Mouse (Mus musculus) ES-E14 (cell line): Measurements from ENCODE around the gene Gtf2ird1. TPM values are rescaled to one million over a fixed set of nuclear protein-coding genes. Genes with fewer than 3 reads are reported as not detected.

Experiments
- DNase-seq: peaks from one replicate; pipeline ENCODE4 v3.0.0-alpha.2; 2013; ENCODE audit warnings: low read depth, low spot score
- H3K27ac ChIP-seq: 2 replicates; pipeline ENCODE4 v1.5.1; 2012; ENCODE audit warnings: low read depth, mild to moderate bottlenecking, low read length, moderate library complexity, mixed read lengths; ENCODE audit not compliant: poor library complexity, insufficient read depth, severe bottlenecking
- H3K36me3 ChIP-seq: 2 replicates; pipeline ENCODE4 v1.6.1; 2012; ENCODE audit warnings: mild to moderate bottlenecking, low read length, moderate library complexity, mixed read lengths; ENCODE audit not compliant: control insufficient read depth, poor library complexity, insufficient read depth, severe bottlenecking
- H3K4me1 ChIP-seq, 2 experiments: fragments of 150-350 bp in 1 of 2; sonication (generic) in 1 of 2; 2 replicates each; pipeline ENCODE4 v1.6.1; 2012; ENCODE audit warnings: low read length in 2 of 2, mild to moderate bottlenecking in 1 of 2, mixed read lengths in 1 of 2; ENCODE audit not compliant: control insufficient read depth in 2 of 2, insufficient read depth in 2 of 2, poor library complexity in 1 of 2
- H3K4me3 ChIP-seq, 2 experiments: fragments of 150-350 bp in 1 of 2; sonication (generic) in 1 of 2; 2 replicates each; pipeline ENCODE4 v1.5.1; 2012; ENCODE audit warnings: low read length in 2 of 2, low read depth in 1 of 2, mild to moderate bottlenecking in 1 of 2, mixed read lengths in 1 of 2; ENCODE audit not compliant: insufficient read depth in 1 of 2, poor library complexity in 1 of 2, severe bottlenecking in 1 of 2
- H3K9ac ChIP-seq: 2 replicates; pipeline ENCODE4 v1.6.1; 2012; ENCODE audit warnings: low read depth, mild to moderate bottlenecking, low read length, mixed read lengths; ENCODE audit not compliant: poor library complexity, insufficient read depth, severe bottlenecking
- H3K9me3 ChIP-seq: fragments of 150-350 bp; sonication (generic); 2 replicates; pipeline ENCODE4 v1.6.1; 2012; ENCODE audit warnings: low read depth, mild to moderate bottlenecking, low read length; ENCODE audit not compliant: control insufficient read depth, insufficient read depth
- CHD2 ChIP-seq: IDR thresholded peaks from 2 replicates; pipeline ENCODE4 v1.6.1; 2014; ENCODE audit warnings: mild to moderate bottlenecking, low read depth, low read length, inconsistent platforms
- HCFC1 ChIP-seq: IDR thresholded peaks from 2 replicates; pipeline ENCODE4 v1.6.1; 2012; ENCODE audit warnings: low read length, inconsistent platforms, borderline replicate concordance; ENCODE audit not compliant: insufficient read depth
- MAFK ChIP-seq: IDR thresholded peaks from 2 replicates; pipeline ENCODE4 v1.6.1; 2014; ENCODE audit warnings: mild to moderate bottlenecking, low read depth, low read length, inconsistent platforms; ENCODE audit not compliant: insufficient read depth
- ZC3H11A ChIP-seq: IDR thresholded peaks from 2 replicates; pipeline ENCODE4 v1.6.1; 2012; ENCODE audit warnings: low read depth, mild to moderate bottlenecking, inconsistent platforms, low read length, borderline replicate concordance
- ZNF384 ChIP-seq: IDR thresholded peaks from 2 replicates; pipeline ENCODE4 v1.6.1; 2012; ENCODE audit warnings: low read depth, low read length, inconsistent platforms
- in situ Hi-C, 2 experiments: fragments of 600-800 bp; cut with MboI; formaldehyde crosslinking; loops; one replicate each; pipeline ENCODE4 v1.15.1; 2025; ENCODE audit warnings: low sequenced_read_pairs in 2 of 2, inconsistent platforms in 1 of 2; ENCODE audit not compliant: unreplicated experiment in 2 of 2
- total RNA-seq: library from RNA; depleted of rRNA; stranded (reverse); fragments of 300-350 nt; gene quantifications from 2 replicates; pipeline ENCODE4 v1.2.3, GENCODE M21; 2012

Gtf2ird1 gene
- total RNA-seq, 1 experiment = 63.5 TPM

- peak overlapping the region; percentile 90 for H3K9ac ChIP-seq
- TF ChIP-seq ZC3H11A (no peak), CHD2 (no peak), ZNF384 (no peak), HCFC1 (no peak), MAFK (no peak)
- DNase-seq = no peak
- H3K36me3 ChIP-seq = peaks cover 7% of the 10 kb centered on the region
- no peaks in the 10 kb centered on the region for H3K9me3 ChIP-seq
- in situ Hi-C loops = no loop called here
- H3K27ac ChIP-seq = peak overlapping the region; percentile 96
- H3K4me3 ChIP-seq = peak overlapping the region; percentile 84 to 95
- peaks cover 2 to 8% of the 10 kb centered on the region in 2 experiments; a peak in 2 of 4 replicates for H3K4me1 ChIP-seq
Observed at GRCm38 (mm10) chr5:134314068-134314674, 142.3 kb downstream of the Gtf2ird1 start.

GRCm38 (mm10) chr5:134313451-134314067, 143.0 kb downstream of the Gtf2ird1 start:
- DNase-seq = peak; percentile 84
- H3K4me3 ChIP-seq = peak overlapping the region; percentile 84 to 95
- H3K4me1 ChIP-seq = peaks cover 2 to 8% of the 10 kb centered on the region in 2 experiments; a peak in 2 of 4 replicates
- H3K9me3 ChIP-seq = no peaks in the 10 kb centered on the region
- in situ Hi-C loops = no loop called here
- TF ChIP-seq MAFK = 0 out of 2 replicates have a peak, but pooled peaks have one; percentile 18
- no peak for TF ChIP-seq ZC3H11A
- peak; percentile 74; the same call in 1 of the 2 replicates for TF ChIP-seq CHD2
- no peak for TF ChIP-seq ZNF384
- peak; percentile 41; the same call in 1 of the 2 replicates for TF ChIP-seq HCFC1
- peak overlapping the region; percentile 90 for H3K9ac ChIP-seq
- H3K27ac ChIP-seq = peak overlapping the region; percentile 96
- H3K36me3 ChIP-seq = peaks cover 7% of the 10 kb centered on the region

- peak overlapping the region; percentile 96 for H3K27ac ChIP-seq
- in situ Hi-C loops = no loop called here
- no peak for TF ChIP-seq CHD2
- TF ChIP-seq ZC3H11A = no peak
- TF ChIP-seq HCFC1 = 0 out of 2 replicates have a peak, but pooled peaks have one; percentile 37
- TF ChIP-seq MAFK = peak; percentile 61; the same call in 1 of the 2 replicates
- TF ChIP-seq ZNF384 = peak; percentile 93
- H3K4me1 ChIP-seq = peaks cover 2 to 8% of the 10 kb centered on the region in 2 experiments; a peak in 2 of 4 replicates
- peaks cover 7% of the 10 kb centered on the region for H3K36me3 ChIP-seq
- peak overlapping the region; percentile 84 to 95 for H3K4me3 ChIP-seq
- no peaks in the 10 kb centered on the region for H3K9me3 ChIP-seq
- H3K9ac ChIP-seq = peak overlapping the region; percentile 90
- DNase-seq = no peak
Observed at GRCm38 (mm10) chr5:134312691-134313450, 143.6 kb downstream of the Gtf2ird1 start.

- Histone ChIP-seq H3K4me3 (peak overlapping the region; percentile 84 to 95), H3K4me1 (peaks cover 2 to 10% of the 10 kb centered on the region in 2 experiments; a peak in 2 of 4 replicates), H3K9ac (peak overlapping the region; percentile 65; the same call in 1 of the 2 replicates), H3K9me3 (no peaks in the 10 kb centered on the region), H3K36me3 (peaks cover 9% of the 10 kb centered on the region), H3K27ac (peak overlapping the region; percentile 52; the same call in 1 of the 2 replicates)
- in situ Hi-C loops = no loop called here
- TF ChIP-seq MAFK (no peak), ZNF384 (peak; percentile 65; the same call in 1 of the 2 replicates)
- no peak for DNase-seq
Observed at GRCm38 (mm10) chr5:134311894-134312411, 144.6 kb downstream of the Gtf2ird1 start.
